Mouse (Mus musculus): ENCODE data around the gene Cntn1.

GRCm38 (mm10) chr15:92042538-92042937 lies 8.4 kb upstream of the Cntn1 start:
- TF ChIP-seq CTCF (IDR thresholded peaks at IDR 0.05; ENCODE audit: extremely low read depth, insufficient read depth, low read length), result no peak
- TF ChIP-seq POLR2A (IDR thresholded peaks at IDR 0.05; ENCODE audit: extremely low read depth, insufficient read depth, low read length), result no peak
